Mouse (Mus musculus): Measurements from ENCODE around the gene S100a11. TPM values are rescaled to one million over a fixed set of nuclear protein-coding genes. Genes with fewer than 3 reads are reported as not detected.
"Not testable (repeated sequence)": the region's sequence is repeated elsewhere in the genome, so short reads cannot be mapped to it uniquely, and the experiment has no call there.

S100a11 gene
- polyA plus RNA-seq, 2 experiments: 46.2 to 159 TPM

DNA sequence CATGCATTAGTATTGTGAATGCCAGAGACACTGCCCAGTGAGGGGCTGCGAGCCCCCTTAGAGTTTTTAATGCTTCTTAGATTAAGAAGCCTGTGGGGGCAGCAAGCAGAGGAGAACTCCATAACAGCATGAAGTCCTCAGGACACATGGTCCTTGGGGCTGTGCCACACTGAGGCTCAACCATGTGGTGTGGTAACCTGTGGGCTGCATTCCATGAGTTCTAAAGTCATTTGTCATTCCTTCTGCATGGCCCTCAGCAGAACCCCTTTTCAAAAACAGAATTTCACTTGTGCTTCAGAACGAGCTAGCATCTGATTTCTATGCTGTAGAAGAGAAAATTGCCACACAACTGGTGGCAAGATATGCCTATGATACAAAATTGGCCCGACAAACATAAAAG lies 28.1 kb upstream of the S100a11 start:
- DNase-seq (ENCODE audit: low read depth in 3 of 3, low spot score in 3 of 3) (no peak), ATAC-seq (ENCODE audit: insufficient read depth) (no peak)
- Histone ChIP-seq H3K27ac (no peak overlapping the region), H3K4me2 (ENCODE audit: low read depth) (no peak overlapping the region), H3K36me3 (replicated peaks; ENCODE audit: control insufficient read depth, insufficient read depth, low read depth) (no peaks in the 10 kb centered on the region), H3K9ac (replicated peaks) (no peak overlapping the region), H3K27me3 (ENCODE audit: control insufficient read depth, insufficient read depth, low read length) (no peaks in the 10 kb centered on the region), H3K4me3 (ENCODE audit: insufficient read depth in 1 of 2, low read depth in 2 of 2, low read length in 2 of 2) (no peak overlapping the region), H3K9me3 (ENCODE audit: control insufficient read depth, low read length) (no peaks in the 10 kb centered on the region), H3K4me1 (replicated peaks; ENCODE audit: control insufficient read depth in 2 of 2, insufficient read depth in 2 of 2, low read length in 1 of 2) (no peaks in the 10 kb centered on the region)
- TF ChIP-seq EP300 (IDR thresholded peaks at IDR 0.05; ENCODE audit: low read depth) (no peak), CTCF (IDR thresholded peaks at IDR 0.05; ENCODE audit: low read depth) (no peak)
- 44% methylated on average over 3 of the region's 3 CpGs for WGBS (ENCODE audit: insufficient replicate concordance)

DNA sequence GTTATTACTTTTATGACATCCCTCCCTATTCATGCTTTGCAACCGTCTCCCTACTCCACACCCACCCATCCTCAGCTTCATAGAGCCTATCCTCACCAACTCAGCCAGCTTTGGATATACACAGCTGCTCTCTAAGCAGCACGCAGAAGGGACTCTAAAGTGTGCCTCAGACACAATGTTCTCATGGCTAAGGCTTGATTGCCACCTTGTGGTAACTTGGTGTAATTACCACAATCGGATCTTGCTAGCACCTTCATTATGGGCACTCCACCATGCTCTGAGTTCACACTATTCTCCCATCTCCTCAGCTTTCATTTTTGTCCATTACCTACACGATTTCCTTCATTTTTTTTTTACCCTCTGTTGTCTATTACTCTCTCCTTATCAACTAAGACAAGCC lies 26.3 kb upstream of the S100a11 start:
- 1% methylated on average over 4 of the region's 4 CpGs for WGBS (ENCODE audit: insufficient replicate concordance)
- ATAC-seq (ENCODE audit: insufficient read depth): no peak
- H3K9me3 ChIP-seq (ENCODE audit: control insufficient read depth, low read length): no peaks in the 10 kb centered on the region

GRCm38 (mm10) chr3:93494774-93495173 lies 25.5 kb upstream of the S100a11 start:
- H3K36me3 ChIP-seq (replicated peaks; ENCODE audit: control insufficient read depth, insufficient read depth, low read depth); ATAC-seq (ENCODE audit: insufficient read depth); H3K4me3 ChIP-seq (ENCODE audit: insufficient read depth in 1 of 2, low read depth in 2 of 2, low read length in 2 of 2); H3K4me1 ChIP-seq (replicated peaks; ENCODE audit: control insufficient read depth in 2 of 2, insufficient read depth in 2 of 2, low read length in 1 of 2); H3K27ac ChIP-seq; DNase-seq (ENCODE audit: low read depth in 3 of 3, low spot score in 3 of 3); H3K9ac ChIP-seq (replicated peaks); H3K27me3 ChIP-seq (ENCODE audit: control insufficient read depth, insufficient read depth, low read length); H3K9me3 ChIP-seq (ENCODE audit: control insufficient read depth, low read length); H3K4me2 ChIP-seq (ENCODE audit: low read depth): not testable (repeated sequence)
- 24% methylated on average over 5 of the region's 5 CpGs for WGBS (ENCODE audit: insufficient replicate concordance)

More for the DNA sequence above, 26.3 kb upstream of the S100a11 start:
- Histone ChIP-seq H3K27me3 (ENCODE audit: control insufficient read depth, insufficient read depth, low read length) (no peaks in the 10 kb centered on the region), H3K4me3 (ENCODE audit: insufficient read depth in 1 of 2, low read depth in 2 of 2, low read length in 2 of 2) (no peak overlapping the region), H3K36me3 (replicated peaks; ENCODE audit: control insufficient read depth, insufficient read depth, low read depth) (no peaks in the 10 kb centered on the region), H3K9ac (replicated peaks) (no peak overlapping the region), H3K27ac (no peak overlapping the region), H3K4me2 (ENCODE audit: low read depth) (no peak overlapping the region), H3K4me1 (replicated peaks; ENCODE audit: control insufficient read depth in 2 of 2, insufficient read depth in 2 of 2, low read length in 1 of 2) (no peaks in the 10 kb centered on the region)
- TF ChIP-seq EP300 (IDR thresholded peaks at IDR 0.05; ENCODE audit: low read depth): no peak
- peak; percentile 80 for TF ChIP-seq CTCF (IDR thresholded peaks at IDR 0.05; ENCODE audit: low read depth)
- peak in 1 of 3 experiments; percentile 12 for DNase-seq (ENCODE audit: low read depth in 3 of 3, low spot score in 3 of 3)

GRCm38 (mm10) chr3:93497131-93497530 lies 23.2 kb upstream of the S100a11 start:
- Histone ChIP-seq H3K9ac (replicated peaks) (no peak overlapping the region), H3K4me2 (ENCODE audit: low read depth) (no peak overlapping the region), H3K9me3 (ENCODE audit: control insufficient read depth, low read length) (no peaks in the 10 kb centered on the region), H3K4me1 (replicated peaks; ENCODE audit: control insufficient read depth in 2 of 2, insufficient read depth in 2 of 2, low read length in 1 of 2) (no peaks in the 10 kb centered on the region), H3K36me3 (replicated peaks; ENCODE audit: control insufficient read depth, insufficient read depth, low read depth) (no peaks in the 10 kb centered on the region), H3K4me3 (ENCODE audit: insufficient read depth in 1 of 2, low read depth in 2 of 2, low read length in 2 of 2) (no peak overlapping the region), H3K27ac (no peak overlapping the region), H3K27me3 (ENCODE audit: control insufficient read depth, insufficient read depth, low read length) (no peaks in the 10 kb centered on the region)
- TF ChIP-seq EP300 (IDR thresholded peaks at IDR 0.05; ENCODE audit: low read depth): no peak
- TF ChIP-seq CTCF (IDR thresholded peaks at IDR 0.05; ENCODE audit: low read depth): no peak
- WGBS (ENCODE audit: insufficient replicate concordance): 52% methylated on average over 3 of the region's 3 CpGs
- DNase-seq (ENCODE audit: low read depth in 3 of 3, low spot score in 3 of 3) (no peak), ATAC-seq (ENCODE audit: insufficient read depth) (no peak)

DNA sequence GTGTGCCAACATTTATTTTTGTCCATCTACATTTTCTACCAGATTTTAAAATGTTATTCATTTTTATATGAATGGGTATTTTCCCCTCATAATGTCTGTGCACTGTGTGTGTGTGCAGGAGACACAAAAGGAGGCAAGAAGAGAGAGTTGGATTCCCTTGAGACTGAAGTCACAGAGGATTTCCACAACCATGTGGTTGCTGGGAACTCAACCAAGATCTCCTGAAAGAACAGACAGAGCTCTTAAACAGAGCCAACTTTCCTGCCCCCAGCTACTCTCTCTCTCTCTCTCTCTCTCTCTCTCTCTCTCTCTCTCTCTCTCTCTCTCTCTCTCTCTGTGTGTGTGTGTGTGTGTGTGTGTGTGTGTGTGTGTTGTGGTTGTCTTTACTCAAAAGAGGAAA lies 21.2 kb upstream of the S100a11 start:
- TF ChIP-seq EP300 (IDR thresholded peaks at IDR 0.05; ENCODE audit: low read depth) (no peak), CTCF (IDR thresholded peaks at IDR 0.05; ENCODE audit: low read depth) (no peak)
- Histone ChIP-seq H3K9me3 (ENCODE audit: control insufficient read depth, low read length) (no peaks in the 10 kb centered on the region), H3K27ac (no peak overlapping the region), H3K4me3 (ENCODE audit: insufficient read depth in 1 of 2, low read depth in 2 of 2, low read length in 2 of 2) (no peak overlapping the region), H3K4me2 (ENCODE audit: low read depth) (no peak overlapping the region), H3K9ac (replicated peaks) (no peak overlapping the region), H3K27me3 (ENCODE audit: control insufficient read depth, insufficient read depth, low read length) (no peaks in the 10 kb centered on the region), H3K36me3 (replicated peaks; ENCODE audit: control insufficient read depth, insufficient read depth, low read depth) (no peaks in the 10 kb centered on the region), H3K4me1 (replicated peaks; ENCODE audit: control insufficient read depth in 2 of 2, insufficient read depth in 2 of 2, low read length in 1 of 2) (no peaks in the 10 kb centered on the region)
- no peak for ATAC-seq (ENCODE audit: insufficient read depth)
- DNase-seq (ENCODE audit: low read depth in 3 of 3, low spot score in 3 of 3): no peak

Measured in liver, embryonic 14.5 days (tissue).